Mouse (Mus musculus) erythroblast, embryonic 14.5 days (primary cell): ENCODE measurements around the gene Ybx2.

Experiments
- GATA1 ChIP-seq: IDR thresholded peaks from 2 replicates; pipeline ENCODE4 v1.6.1; 2012; ENCODE audit warnings: low read length, inconsistent platforms, mixed read lengths
- TAL1 ChIP-seq: IDR thresholded peaks from 3 replicates; pipeline ENCODE4 v1.6.1; 2012; ENCODE audit warnings: low read length, inconsistent platforms, mixed read lengths

- no peak for TF ChIP-seq GATA1
- TF ChIP-seq TAL1: no peak
These were observed 1.8 kb downstream of the Ybx2 start for GRCm38 (mm10) chr11:69937385-69937784.
